Mouse (Mus musculus) activated CD4-positive, CD25-positive, alpha-beta regulatory T cell (primary cell): ENCODE measurements around the gene Egln2. TPM values are rescaled to one million over a fixed set of nuclear protein-coding genes. Genes with fewer than 3 reads are reported as not detected.

Experiments used
- polyA plus RNA-seq, 2 experiments: library from polyadenylated mRNA; unstranded; fragments of 100-300 nt; shearing (Covaris generic); gene quantifications; one replicate each; pipeline ENCODE4 v1.2.1; 2017

The Egln2 gene
- polyA plus RNA-seq: 10 to 100 TPM; 50.8 to 59.6 TPM

GRCm38 (mm10) chr7:27166614-27167474, at the start of gene Egln2:
TSS of gene Egln2 (minus strand) at chr7:27166802.

GRCm38 (mm10) chr7:27195681-27196611, 29.3 kb upstream of the Egln2 start, which contains the start of the genes BC024978 and Snrpa:
TSS of gene BC024978 (plus strand) at chr7:27195781.
TSS of gene Snrpa (minus strand) at chr7:27196271.

GRCm38 (mm10) chr7:27180837-27181695, 14.5 kb upstream of the Egln2 start, which contains the start of the genes Gm21983 and Mia:
TSS of gene Gm21983 (minus strand) at chr7:27181086.
TSS of gene Mia (minus strand) at chr7:27181157.

GRCm38 (mm10) chr7:27178324-27179216, 12.0 kb upstream of the Egln2 start, which contains the start of gene Rab4b:
TSS of gene Rab4b (minus strand) at chr7:27178896.

GRCm38 (mm10) chr7:27153205-27153764, 13.3 kb downstream of the Egln2 start, which contains the start of gene Cyp2t4:
TSS of gene Cyp2t4 (plus strand) at chr7:27153714.

GRCm38 (mm10) chr7:27119676-27120075, 46.9 kb downstream of the Egln2 start, which contains the start of gene Cyp2f2:
TSS of gene Cyp2f2 (plus strand) at chr7:27119909.

Other genes starting within 250 kb of the Egln2 start
- under 1 TPM in 1 of 2 experiments, not detected in 1; 0.05 TPM for gene Cyp2a22, start 227.4 kb downstream of the Egln2 start, polyA plus RNA-seq
- gene Cyp2a12, start 137.7 kb downstream of the Egln2 start, polyA plus RNA-seq: under 1 TPM; 0.10 to 0.16 TPM
- not detected for gene Cyp2f2, start 46.9 kb downstream of the Egln2 start, polyA plus RNA-seq
- gene Cyp2t4, start 13.1 kb downstream of the Egln2 start, polyA plus RNA-seq: under 1 TPM in 1 of 2 experiments, not detected in 1; 0.14 TPM
- gene Rab4b, start 12.1 kb upstream of the Egln2 start, polyA plus RNA-seq: 100 to 1,000 TPM; 171 to 182 TPM
- not detected for gene Gm21983, start 14.3 kb upstream of the Egln2 start, polyA plus RNA-seq
- under 1 TPM; 0.31 to 0.47 TPM for gene Mia, start 14.4 kb upstream of the Egln2 start, polyA plus RNA-seq
- gene BC024978, start 29.0 kb upstream of the Egln2 start, polyA plus RNA-seq: 1 to 10 TPM; 1.7 to 1.8 TPM
- 100 to 1,000 TPM in 1 of 2 experiments, 10 to 100 TPM in 1; 99.1 to 108 TPM for gene Snrpa, start 29.5 kb upstream of the Egln2 start, polyA plus RNA-seq
- 1 to 10 TPM; 6.6 to 9.3 TPM for gene Itpkc, start 61.9 kb upstream of the Egln2 start, polyA plus RNA-seq
- gene Coq8b, start 66.2 kb upstream of the Egln2 start, polyA plus RNA-seq: 10 to 100 TPM; 18.1 to 19.3 TPM
- gene Numbl, start 91.6 kb upstream of the Egln2 start, polyA plus RNA-seq: 1 to 10 TPM; 1.9 to 2.7 TPM
- 1 to 10 TPM in 1 of 2 experiments, not detected in 1; 1.2 TPM for gene Ltbp4, start 170.9 kb upstream of the Egln2 start, polyA plus RNA-seq
- gene Shkbp1, start 189.2 kb upstream of the Egln2 start, polyA plus RNA-seq: 10 to 100 TPM; 71.7 to 97.3 TPM
- not detected for gene Gm20479, start 190.6 kb upstream of the Egln2 start, polyA plus RNA-seq